Mouse (Mus musculus): ENCODE data around the gene Tctn3. TPM values are rescaled to one million over a fixed set of nuclear protein-coding genes. Genes with fewer than 3 reads are reported as not detected.

Gene Tctn3
- 24.0 and 27.8 TPM in 2 replicates for polyA plus RNA-seq (2012; rRNA removed)

DNA sequence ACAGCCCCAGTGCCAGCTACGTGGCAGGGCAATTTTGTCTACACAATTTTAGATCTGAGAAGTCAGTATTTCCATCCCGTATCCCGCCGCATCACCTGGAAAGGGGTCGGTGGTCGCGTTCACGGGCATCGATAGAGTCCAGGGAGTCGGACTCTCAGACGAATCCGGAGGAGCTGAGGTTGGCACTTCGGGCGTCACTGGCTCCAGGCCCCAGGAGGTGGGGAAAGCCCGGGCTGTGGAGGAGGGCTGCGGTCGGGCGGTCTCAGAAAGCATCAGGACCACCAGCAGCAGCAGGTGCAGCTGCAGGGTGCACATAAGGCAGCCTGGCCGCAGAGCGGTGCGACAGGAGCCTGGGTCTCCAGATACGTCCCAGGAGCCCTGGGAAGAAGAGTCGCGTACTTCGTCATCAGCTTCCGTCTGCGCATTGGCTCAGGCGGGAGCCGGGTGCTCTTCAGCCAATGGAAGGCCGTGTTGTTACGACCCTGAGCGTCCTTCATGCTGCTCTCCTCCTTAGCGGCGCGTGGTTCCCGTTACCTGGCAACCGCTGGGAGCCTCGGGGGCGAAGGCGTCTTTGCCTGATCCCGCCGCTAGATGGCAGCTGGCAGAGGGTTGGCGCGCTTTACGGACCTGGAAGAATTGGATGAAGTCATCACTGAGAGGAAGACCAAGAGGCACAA, at the start of gene Tctn3, which contains the start of gene Entpd1:
TSS of gene Tctn3 (minus strand) at position 404 of the 677 bp plus-strand sequence.
TSS of gene Entpd1 (plus strand) at position 537 of the 677 bp plus-strand sequence.
- Histone ChIP-seq H3K27me3 (ENCODE audit: control insufficient read depth, insufficient read depth, low read length) (no peaks in the 10 kb centered on the region), H3K36me3 (ENCODE audit: control insufficient read depth, insufficient read depth, low read length) (no peaks in the 10 kb centered on the region; the same call in 1 of the 2 replicates), H3K4me3 (ENCODE audit: control insufficient read depth, low read depth, low read length) (peak within 1 kb of the TSS; percentile 92), H3K4me1 (ENCODE audit: control insufficient read depth, insufficient read depth, low read length) (peaks cover 4% of the 10 kb centered on the region), H3K27ac (ENCODE audit: control insufficient read depth, insufficient read depth, low read depth, low read length) (peak within 1 kb of the TSS; percentile 19)
- TF ChIP-seq CTCF (IDR thresholded peaks at IDR 0.05; ENCODE audit: control insufficient read depth, insufficient read depth, insufficient replicate concordance, low read depth, low read length), result peak; percentile 94
- TF ChIP-seq POLR2A (IDR thresholded peaks at IDR 0.05; ENCODE audit: control insufficient read depth, low read depth, low read length), result peak; percentile 87

GRCm38 (mm10) chr19:40661108-40661507, 49.1 kb upstream of the Tctn3 start:
- H3K27ac ChIP-seq (ENCODE audit: control insufficient read depth, insufficient read depth, low read depth, low read length), result peak overlapping the region; percentile 69
- TF ChIP-seq POLR2A (IDR thresholded peaks at IDR 0.05; ENCODE audit: control insufficient read depth, low read depth, low read length), result no peak
- H3K4me3 ChIP-seq (ENCODE audit: control insufficient read depth, low read depth, low read length), result no peak overlapping the region; the same call in 1 of the 2 replicates
- no peaks in the 10 kb centered on the region for H3K36me3 ChIP-seq (ENCODE audit: control insufficient read depth, insufficient read depth, low read length)
- no peaks in the 10 kb centered on the region for H3K27me3 ChIP-seq (ENCODE audit: control insufficient read depth, insufficient read depth, low read length)
- no peaks in the 10 kb centered on the region for H3K4me1 ChIP-seq (ENCODE audit: control insufficient read depth, insufficient read depth, low read length)

GRCm38 (mm10) chr19:40660510-40660909, 48.5 kb upstream of the Tctn3 start:
- TF ChIP-seq POLR2A (IDR thresholded peaks at IDR 0.05; ENCODE audit: control insufficient read depth, low read depth, low read length) (no peak), CTCF (IDR thresholded peaks at IDR 0.05; ENCODE audit: control insufficient read depth, insufficient read depth, insufficient replicate concordance, low read depth, low read length) (no peak)
- H3K27me3 ChIP-seq (ENCODE audit: control insufficient read depth, insufficient read depth, low read length), result no peaks in the 10 kb centered on the region
- H3K4me1 ChIP-seq (ENCODE audit: control insufficient read depth, insufficient read depth, low read length), result no peaks in the 10 kb centered on the region
- peak overlapping the region; percentile 69 for H3K27ac ChIP-seq (ENCODE audit: control insufficient read depth, insufficient read depth, low read depth, low read length)
- H3K4me3 ChIP-seq (ENCODE audit: control insufficient read depth, low read depth, low read length), result peak overlapping the region; percentile 20
- H3K36me3 ChIP-seq (ENCODE audit: control insufficient read depth, insufficient read depth, low read length), result no peaks in the 10 kb centered on the region

DNA sequence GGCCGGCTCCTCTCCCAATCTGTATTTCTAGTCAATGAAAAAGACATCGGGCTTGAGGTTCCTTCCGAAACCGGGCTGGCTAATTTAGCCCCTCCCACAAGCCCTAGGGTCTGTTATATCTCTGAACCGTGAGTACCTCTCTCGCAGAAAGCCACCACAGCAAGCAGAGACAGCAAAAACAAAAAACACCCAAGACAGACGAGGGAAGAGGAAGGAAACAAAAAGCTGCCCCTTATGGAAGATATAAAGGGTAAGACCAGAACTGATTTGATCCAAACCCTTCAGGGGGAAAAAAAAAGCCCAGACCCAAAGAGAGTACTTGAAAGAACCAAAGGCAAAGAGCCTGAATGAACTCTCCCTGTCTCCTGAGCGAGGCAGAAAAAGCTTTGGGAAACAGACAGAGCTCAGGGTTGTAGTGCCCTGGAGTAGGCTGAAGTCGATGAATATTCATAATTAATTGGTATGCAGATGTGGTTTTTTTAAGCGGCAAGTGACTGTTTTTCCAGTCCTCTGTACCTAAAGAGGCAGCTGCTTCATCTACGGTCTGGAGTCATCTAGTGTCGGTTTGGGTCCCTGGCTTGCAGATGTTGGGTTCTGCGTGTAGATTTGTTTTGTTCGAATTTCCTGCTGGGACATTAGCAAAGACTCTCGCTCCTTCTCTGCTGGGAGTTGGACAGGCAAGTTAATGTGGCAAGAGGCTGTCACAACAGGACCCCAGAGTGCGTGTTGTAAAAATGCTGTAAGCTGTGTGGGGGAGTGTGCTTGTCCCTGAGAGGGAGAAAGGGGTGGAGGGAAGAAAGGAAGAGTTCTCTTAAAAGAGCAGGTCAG, 47.8 kb upstream of the Tctn3 start:
- no peaks in the 10 kb centered on the region for H3K4me1 ChIP-seq (ENCODE audit: control insufficient read depth, insufficient read depth, low read length)
- H3K27me3 ChIP-seq (ENCODE audit: control insufficient read depth, insufficient read depth, low read length), result no peaks in the 10 kb centered on the region
- H3K4me3 ChIP-seq (ENCODE audit: control insufficient read depth, low read depth, low read length), result peak overlapping the region; percentile 20
- no peak for TF ChIP-seq CTCF (IDR thresholded peaks at IDR 0.05; ENCODE audit: control insufficient read depth, insufficient read depth, insufficient replicate concordance, low read depth, low read length)
- TF ChIP-seq POLR2A (IDR thresholded peaks at IDR 0.05; ENCODE audit: control insufficient read depth, low read depth, low read length), result no peak
- no peaks in the 10 kb centered on the region for H3K36me3 ChIP-seq (ENCODE audit: control insufficient read depth, insufficient read depth, low read length)
- H3K27ac ChIP-seq (ENCODE audit: control insufficient read depth, insufficient read depth, low read depth, low read length), result peak overlapping the region; percentile 69

DNA sequence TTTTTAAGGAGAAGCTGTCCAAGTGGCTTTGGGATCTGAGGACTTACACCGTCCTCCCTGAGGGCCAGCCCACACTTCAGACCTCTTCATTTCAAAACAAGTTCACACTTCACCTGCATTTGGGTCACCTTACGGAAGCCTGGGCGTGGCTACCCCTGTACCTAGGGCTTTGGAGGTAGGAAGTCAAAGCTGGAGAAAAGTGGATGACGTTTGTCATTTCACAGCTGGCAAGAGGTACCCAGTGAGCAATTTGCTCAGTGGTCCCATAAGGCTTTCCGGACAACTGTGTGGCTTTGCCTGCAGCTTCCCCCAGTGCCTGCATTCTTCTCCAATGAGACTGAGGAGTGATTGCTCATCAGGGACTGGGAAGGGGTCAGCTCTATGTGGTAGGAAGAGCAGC, 46.9 kb upstream of the Tctn3 start:
- H3K27ac ChIP-seq (ENCODE audit: control insufficient read depth, insufficient read depth, low read depth, low read length), result no peak overlapping the region; the same call in 1 of the 2 replicates
- no peak overlapping the region for H3K4me3 ChIP-seq (ENCODE audit: control insufficient read depth, low read depth, low read length)
- TF ChIP-seq CTCF (IDR thresholded peaks at IDR 0.05; ENCODE audit: control insufficient read depth, insufficient read depth, insufficient replicate concordance, low read depth, low read length), result no peak
- no peak for TF ChIP-seq POLR2A (IDR thresholded peaks at IDR 0.05; ENCODE audit: control insufficient read depth, low read depth, low read length)
- no peaks in the 10 kb centered on the region for H3K4me1 ChIP-seq (ENCODE audit: control insufficient read depth, insufficient read depth, low read length)
- H3K27me3 ChIP-seq (ENCODE audit: control insufficient read depth, insufficient read depth, low read length), result no peaks in the 10 kb centered on the region
- no peaks in the 10 kb centered on the region for H3K36me3 ChIP-seq (ENCODE audit: control insufficient read depth, insufficient read depth, low read length)

- Histone ChIP-seq H3K27me3 (ENCODE audit: control insufficient read depth, insufficient read depth, low read length) (no peaks in the 10 kb centered on the region), H3K4me3 (ENCODE audit: control insufficient read depth, low read depth, low read length) (no peak overlapping the region), H3K36me3 (ENCODE audit: control insufficient read depth, insufficient read depth, low read length) (no peaks in the 10 kb centered on the region), H3K4me1 (ENCODE audit: control insufficient read depth, insufficient read depth, low read length) (no peaks in the 10 kb centered on the region), H3K27ac (ENCODE audit: control insufficient read depth, insufficient read depth, low read depth, low read length) (no peak overlapping the region)
- TF ChIP-seq POLR2A (IDR thresholded peaks at IDR 0.05; ENCODE audit: control insufficient read depth, low read depth, low read length) (no peak), CTCF (IDR thresholded peaks at IDR 0.05; ENCODE audit: control insufficient read depth, insufficient read depth, insufficient replicate concordance, low read depth, low read length) (no peak)
These were observed 46.2 kb upstream of the Tctn3 start for GRCm38 (mm10) chr19:40658281-40658680.

GRCm38 (mm10) chr19:40656207-40656606, 44.2 kb upstream of the Tctn3 start:
- H3K4me3 ChIP-seq (ENCODE audit: control insufficient read depth, low read depth, low read length), result no peak overlapping the region
- H3K36me3 ChIP-seq (ENCODE audit: control insufficient read depth, insufficient read depth, low read length), result no peaks in the 10 kb centered on the region
- TF ChIP-seq POLR2A (IDR thresholded peaks at IDR 0.05; ENCODE audit: control insufficient read depth, low read depth, low read length), result no peak
- no peak for TF ChIP-seq CTCF (IDR thresholded peaks at IDR 0.05; ENCODE audit: control insufficient read depth, insufficient read depth, insufficient replicate concordance, low read depth, low read length)
- H3K4me1 ChIP-seq (ENCODE audit: control insufficient read depth, insufficient read depth, low read length), result no peaks in the 10 kb centered on the region
- no peak overlapping the region for H3K27ac ChIP-seq (ENCODE audit: control insufficient read depth, insufficient read depth, low read depth, low read length)
- no peaks in the 10 kb centered on the region for H3K27me3 ChIP-seq (ENCODE audit: control insufficient read depth, insufficient read depth, low read length)

All from testis, adult 2 months (tissue).